In genomic region chr12:13269570-13270390, GRCm38 (mm10) we compare ENCODE assay signal across 8 mouse cellular contexts. TPM values are rescaled to one million over a fixed set of nuclear protein-coding genes. Genes with fewer than 3 reads are reported as not detected.
A peak's percentile ranks its signal among the peaks of the same experiment; 100 is the strongest.
DNase-seq lines count a peak whose midpoint lies in the region; ATAC-seq and TF ChIP-seq lines count a peak whose summit lies in the region.

No protein-coding gene starts in this region.

- peak overlapping the region; percentile 83 for H3K4me2 ChIP-seq in kidney, embryonic 16.5 days (replicated peaks; ENCODE audit: low read depth, low read length)
- H3K4me2 ChIP-seq in heart, postnatal 0 days (ENCODE audit: low read depth, low read length): peak overlapping the region; percentile 58

- H3K27ac ChIP-seq in kidney, embryonic 16.5 days (ENCODE audit: low read length): no peak overlapping the region
- H3K27ac ChIP-seq in heart, postnatal 0 days (ENCODE audit: low read depth): no peak overlapping the region

- H3K9me3 ChIP-seq in kidney, embryonic 16.5 days (ENCODE audit: low read length): no peaks in the 10 kb centered on the region
- no peaks in the 10 kb centered on the region for H3K9me3 ChIP-seq in heart, postnatal 0 days (replicated peaks; ENCODE audit: control insufficient read depth, low read length)

- ATAC-seq in kidney, embryonic 16.5 days (ENCODE audit: low FRiP score, low TSS enrichment): peak; percentile 50
- ATAC-seq in heart, postnatal 0 days (ENCODE audit: insufficient read depth, low read depth): peak; percentile 1; the same call in 1 of the 2 replicates
- ATAC-seq in megakaryocyte progenitor cell, adult 5-6 weeks (replicated peaks; ENCODE audit: poor library complexity): peak; percentile 17; the same call in 1 of the 2 replicates

- no peak for DNase-seq in kidney, postnatal 14 days
- DNase-seq in adipocyte (ENCODE audit: low spot score): peak; percentile 37
- DNase-seq in heart, postnatal 0 days (ENCODE audit: low spot score): no peak
- DNase-seq in right cerebral cortex, adult 18-20 months: no peak
- no peak for DNase-seq in thymus, postnatal 14 days
- DNase-seq in layer of hippocampus, postnatal 36 days: no peak

- no peaks in the 10 kb centered on the region for H3K36me3 ChIP-seq in kidney, embryonic 16.5 days (ENCODE audit: insufficient read depth, low read length)
- H3K36me3 ChIP-seq in heart, postnatal 0 days (replicated peaks; ENCODE audit: control insufficient read depth, insufficient read depth, low read length): peaks cover 9% of the 10 kb centered on the region

- H3K27me3 ChIP-seq in kidney, embryonic 16.5 days (ENCODE audit: insufficient read depth, low read length): no peaks in the 10 kb centered on the region
- no peaks in the 10 kb centered on the region for H3K27me3 ChIP-seq in heart, postnatal 0 days (ENCODE audit: control insufficient read depth, insufficient read depth, low read length)

- H3K4me3 ChIP-seq in kidney, embryonic 16.5 days (ENCODE audit: low read length): peak overlapping the region; percentile 100
- peak overlapping the region; percentile 79 for H3K4me3 ChIP-seq in heart, postnatal 0 days (ENCODE audit: low read depth, low read length)

- H3K9ac ChIP-seq in kidney, embryonic 16.5 days (replicated peaks; ENCODE audit: low read length): peak overlapping the region; percentile 94
- H3K9ac ChIP-seq in heart, postnatal 0 days (replicated peaks; ENCODE audit: low read depth, low read length): peak overlapping the region; percentile 69

- peaks cover 12% of the 10 kb centered on the region for H3K4me1 ChIP-seq in kidney, embryonic 16.5 days (ENCODE audit: insufficient read depth, low read length)
- 0 out of 2 replicates have a peak, but pooled peaks cover 8% of the 10 kb centered on the region for H3K4me1 ChIP-seq in heart, postnatal 0 days (ENCODE audit: control insufficient read depth, insufficient read depth)

- no peak for TF ChIP-seq CTCF in heart, postnatal 0 days (IDR thresholded peaks at IDR 0.05; ENCODE audit: low read depth)

- 48% methylated on average over 16 of the region's 16 CpGs for WGBS in kidney, embryonic 16.5 days
- WGBS in heart, postnatal 0 days: 41% methylated on average over 16 of the region's 16 CpGs

- TF ChIP-seq EP300 in heart, postnatal 0 days (IDR thresholded peaks at IDR 0.05; ENCODE audit: low read depth): no peak

RNA-seq across cellular contexts. Expression of gene Nbas, which starts 0.8 kb away (rescaled TPM):
- polyA plus RNA-seq in kidney, embryonic 16.5 days (2015; fragmentation: Nextera tagmentation; extraction: Ambion mirVana): 12.9 and 14.7 TPM in 2 replicates
- 20.2 and 29.1 TPM in 2 replicates for total RNA-seq in heart, postnatal 0 days (2014; rRNA removed; ENCODE audit: low replicate concordance)
- 3.9 TPM in 2 replicates for polyA plus RNA-seq in heart, postnatal 0 days (2015; fragmentation: Nextera tagmentation; extraction: Ambion mirVana)
- total RNA-seq in megakaryocyte progenitor cell, adult 5-6 weeks (2015): 16.4 and 21.2 TPM in 2 replicates
- 19.8 and 22.5 TPM in 2 replicates for total RNA-seq in megakaryocyte progenitor cell, adult 5-6 weeks (2017)
- 10 to 100 TPM; 30.5 to 33.2 TPM for total RNA-seq in layer of hippocampus, postnatal 36 days (2021)

RNA-seq across cellular contexts. Expression of gene Ddx1, which starts 20.8 kb away (rescaled TPM):
- 151 and 156 TPM in 2 replicates for polyA plus RNA-seq in kidney, embryonic 16.5 days (2015; fragmentation: Nextera tagmentation; extraction: Ambion mirVana)
- total RNA-seq in heart, postnatal 0 days (2014; rRNA removed; ENCODE audit: low replicate concordance): 23.8 and 33.7 TPM in 2 replicates
- polyA plus RNA-seq in heart, postnatal 0 days (2015; fragmentation: Nextera tagmentation; extraction: Ambion mirVana): 62.6 TPM in 2 replicates
- 87.2 and 90.0 TPM in 2 replicates for total RNA-seq in megakaryocyte progenitor cell, adult 5-6 weeks (2015)
- total RNA-seq in megakaryocyte progenitor cell, adult 5-6 weeks (2017): 200 and 220 TPM in 2 replicates
- 100 to 1,000 TPM; 120 to 123 TPM for total RNA-seq in layer of hippocampus, postnatal 36 days (2021)
